Comparison of ENCODE assay signal across 15 mouse cellular contexts in genomic region chr5:144411702-144412101, GRCm38 (mm10). TPM values are rescaled to one million over a fixed set of nuclear protein-coding genes. Genes with fewer than 3 reads are reported as not detected.
A peak's percentile ranks its signal among the peaks of the same experiment; 100 is the strongest.
DNase-seq lines count a peak whose midpoint lies in the region; ATAC-seq and TF ChIP-seq lines count a peak whose summit lies in the region.
"Had no signal": no experiment of that assay in that cellular context is flagged by ENCODE, and none has a peak within 500 bp of the region (broad histone marks: within the 10 kb centered on the region; RNA-seq: fewer than 3 reads in every experiment).

No protein-coding gene starts in this region.

- H3K9ac ChIP-seq in forebrain, embryonic 14.5 days (ENCODE audit: low read length), result no peak overlapping the region
- H3K9ac ChIP-seq in forebrain, embryonic 11.5 days (ENCODE audit: low read length), result no peak overlapping the region
- no peak overlapping the region for H3K9ac ChIP-seq in midbrain, embryonic 14.5 days (replicated peaks; ENCODE audit: low read length)
- H3K9ac ChIP-seq in forebrain, postnatal 0 days, result no peak overlapping the region
- H3K9ac ChIP-seq: embryonic facial prominence, embryonic 12.5 days; limb, embryonic 12.5 days had no signal

- TF ChIP-seq CTCF in forebrain, postnatal 0 days (IDR thresholded peaks at IDR 0.05; ENCODE audit: low read depth), result no peak

- 20% methylated on average over 5 of the region's 5 CpGs for WGBS in forebrain, embryonic 14.5 days
- 70% methylated on average over 5 of the region's 5 CpGs for WGBS in forebrain, embryonic 11.5 days
- 39% methylated on average over 5 of the region's 5 CpGs for WGBS in midbrain, embryonic 14.5 days
- WGBS in midbrain, embryonic 10.5 days, result 69% methylated on average over 5 of the region's 5 CpGs
- 15% methylated on average over 5 of the region's 5 CpGs for WGBS in forebrain, postnatal 0 days

- H3K4me2 ChIP-seq in forebrain, embryonic 14.5 days (ENCODE audit: low read length), result no peak overlapping the region
- no peak overlapping the region for H3K4me2 ChIP-seq in forebrain, embryonic 11.5 days (ENCODE audit: low read depth, low read length, severe bottlenecking)
- H3K4me2 ChIP-seq in midbrain, embryonic 14.5 days (ENCODE audit: low read length), result no peak overlapping the region
- no peak overlapping the region for H3K4me2 ChIP-seq in forebrain, postnatal 0 days (ENCODE audit: low read depth)
- H3K4me2 ChIP-seq: embryonic facial prominence, embryonic 12.5 days; limb, embryonic 12.5 days had no signal

- H3K9me3 ChIP-seq in forebrain, embryonic 14.5 days (replicated peaks; ENCODE audit: control insufficient read depth, low read length), result no peaks in the 10 kb centered on the region
- H3K9me3 ChIP-seq in forebrain, embryonic 11.5 days (ENCODE audit: control insufficient read depth, low read length), result no peaks in the 10 kb centered on the region
- H3K9me3 ChIP-seq in midbrain, embryonic 14.5 days (ENCODE audit: control insufficient read depth, low read length), result no peaks in the 10 kb centered on the region
- no peaks in the 10 kb centered on the region for H3K9me3 ChIP-seq in midbrain, embryonic 10.5 days (replicated peaks)
- no peaks in the 10 kb centered on the region for H3K9me3 ChIP-seq in forebrain, postnatal 0 days (ENCODE audit: low read length)
- H3K9me3 ChIP-seq: embryonic facial prominence, embryonic 12.5 days; limb, embryonic 12.5 days had no signal

- no peak overlapping the region for H3K4me3 ChIP-seq in forebrain, embryonic 14.5 days (ENCODE audit: low read depth, low read length)
- no peak overlapping the region for H3K4me3 ChIP-seq in forebrain, embryonic 11.5 days (ENCODE audit: low read depth, low read length)
- no peak overlapping the region for H3K4me3 ChIP-seq in midbrain, embryonic 14.5 days (replicated peaks; ENCODE audit: low read depth, low read length)
- no peak overlapping the region for H3K4me3 ChIP-seq in midbrain, embryonic 10.5 days
- no peak overlapping the region for H3K4me3 ChIP-seq in forebrain, postnatal 0 days (ENCODE audit: low read depth, low read length)
- H3K4me3 ChIP-seq: embryonic facial prominence, embryonic 12.5 days; heart, adult 2 months; left cerebral cortex, adult 2 months; limb, embryonic 12.5 days had no signal

- H3K27me3 ChIP-seq in forebrain, embryonic 14.5 days (replicated peaks; ENCODE audit: control insufficient read depth, insufficient read depth, low read length), result no peaks in the 10 kb centered on the region
- H3K27me3 ChIP-seq in forebrain, embryonic 11.5 days (ENCODE audit: control insufficient read depth, insufficient read depth, low read length), result no peaks in the 10 kb centered on the region
- no peaks in the 10 kb centered on the region for H3K27me3 ChIP-seq in midbrain, embryonic 14.5 days (ENCODE audit: control insufficient read depth, insufficient read depth, low read length)
- no peaks in the 10 kb centered on the region for H3K27me3 ChIP-seq in midbrain, embryonic 10.5 days (ENCODE audit: low read depth, poor library complexity, severe bottlenecking)
- H3K27me3 ChIP-seq in forebrain, postnatal 0 days (ENCODE audit: insufficient read depth, low read length), result no peaks in the 10 kb centered on the region
- H3K27me3 ChIP-seq: embryonic facial prominence, embryonic 12.5 days; limb, embryonic 12.5 days had no signal

- H3K27ac ChIP-seq in forebrain, embryonic 14.5 days (ENCODE audit: low read depth, low read length), result no peak overlapping the region
- no peak overlapping the region for H3K27ac ChIP-seq in forebrain, embryonic 11.5 days (ENCODE audit: low read depth, low read length)
- H3K27ac ChIP-seq in midbrain, embryonic 14.5 days (replicated peaks; ENCODE audit: low read depth, low read length), result no peak overlapping the region; the same call in 1 of the 2 replicates
- H3K27ac ChIP-seq in midbrain, embryonic 10.5 days (replicated peaks), result no peak overlapping the region
- 0 out of 2 replicates have a peak overlapping the region, but pooled peaks have one; percentile 10 for H3K27ac ChIP-seq in forebrain, postnatal 0 days (ENCODE audit: low read depth, low read length)
- H3K27ac ChIP-seq: embryonic facial prominence, embryonic 12.5 days; heart, adult 2 months; left cerebral cortex, adult 2 months; limb, embryonic 12.5 days had no signal

- H3K36me3 ChIP-seq in forebrain, embryonic 14.5 days (ENCODE audit: control insufficient read depth, insufficient read depth, low read length), result no peaks in the 10 kb centered on the region
- no peaks in the 10 kb centered on the region for H3K36me3 ChIP-seq in forebrain, embryonic 11.5 days (ENCODE audit: control insufficient read depth, insufficient read depth, low read length)
- H3K36me3 ChIP-seq in midbrain, embryonic 14.5 days (ENCODE audit: control insufficient read depth, insufficient read depth, low read length), result no peaks in the 10 kb centered on the region
- H3K36me3 ChIP-seq in midbrain, embryonic 10.5 days, result no peaks in the 10 kb centered on the region
- H3K36me3 ChIP-seq in forebrain, postnatal 0 days (ENCODE audit: insufficient read depth), result no peaks in the 10 kb centered on the region
- H3K36me3 ChIP-seq: embryonic facial prominence, embryonic 12.5 days; limb, embryonic 12.5 days had no signal

- ATAC-seq in forebrain, embryonic 14.5 days, result peak; percentile 54
- no peak for ATAC-seq in forebrain, embryonic 11.5 days (replicated peaks; ENCODE audit: low FRiP score)
- ATAC-seq in midbrain, embryonic 14.5 days (ENCODE audit: low FRiP score, low TSS enrichment), result 0 out of 2 replicates have a peak, but pooled peaks have one; percentile 24
- peak; percentile 60 for ATAC-seq in forebrain, postnatal 0 days

- no peaks in the 10 kb centered on the region for H3K4me1 ChIP-seq in forebrain, embryonic 14.5 days (ENCODE audit: control insufficient read depth, insufficient read depth, low read length)
- no peaks in the 10 kb centered on the region for H3K4me1 ChIP-seq in forebrain, embryonic 11.5 days (replicated peaks; ENCODE audit: control insufficient read depth, insufficient read depth, low read length)
- H3K4me1 ChIP-seq in midbrain, embryonic 14.5 days (ENCODE audit: control insufficient read depth, insufficient read depth, low read length), result peaks cover 8% of the 10 kb centered on the region
- H3K4me1 ChIP-seq in midbrain, embryonic 10.5 days, result peaks cover 7% of the 10 kb centered on the region; the same call in 1 of the 2 replicates
- no peaks in the 10 kb centered on the region; the same call in 1 of the 2 replicates for H3K4me1 ChIP-seq in forebrain, postnatal 0 days (ENCODE audit: insufficient read depth)
- H3K4me1 ChIP-seq: embryonic facial prominence, embryonic 12.5 days; limb, embryonic 12.5 days had no signal

- peak; percentile 68 for DNase-seq in forebrain, embryonic 14.5 days (ENCODE audit: low spot score)
- no peak for DNase-seq in forebrain, embryonic 11.5 days (ENCODE audit: low spot score)
- peak; percentile 56 for DNase-seq in midbrain, embryonic 14.5 days
- no peak for DNase-seq in midbrain, embryonic 10.5 days (ENCODE audit: low spot score)
- peak; percentile 82 for DNase-seq in adrenal gland, adult 2 months
- DNase-seq in forebrain, postnatal 0 days, result peak; percentile 51
- DNase-seq in kidney, adult 8-10 months, result no peak
- DNase-seq in layer of hippocampus, adult 8-10 months (ENCODE audit: low spot score in 2 of 2), result no peak
- DNase-seq: heart, adult 2 months; lung, postnatal 36 days; thymus, adult 18-20 months had no signal

RNA-seq across cellular contexts. Expression of gene Baiap2l1, which starts 53.8 kb away (rescaled TPM):
- polyA plus RNA-seq in forebrain, embryonic 14.5 days (2014; fragmentation: Nextera tagmentation; extraction: Ambion mirVana), result 0.81 and 1.1 TPM in 2 replicates
- 4.1 and 4.2 TPM in 2 replicates for polyA plus RNA-seq in forebrain, embryonic 11.5 days (2014; fragmentation: Nextera tagmentation; extraction: Ambion mirVana)
- 0.78 and 1.1 TPM in 2 replicates for polyA plus RNA-seq in midbrain, embryonic 14.5 days (2014; fragmentation: Nextera tagmentation; extraction: Ambion mirVana)
- 2.8 and 3.9 TPM in 2 replicates for polyA plus RNA-seq in midbrain, embryonic 10.5 days (2016; fragmentation: Nextera tagmentation; extraction: Ambion mirVana)
- 1 to 10 TPM; 8.5 to 8.6 TPM for total RNA-seq in adrenal gland, adult 2 months (2021)
- 5.6 and 6.9 TPM in 2 replicates for polyA plus RNA-seq in adrenal gland, adult 2 months (2012; rRNA removed)
- 0.10 and 0.23 TPM in 2 replicates for total RNA-seq in forebrain, postnatal 0 days (2014; rRNA removed)
- 0.72 and 0.93 TPM in 2 replicates for polyA plus RNA-seq in forebrain, postnatal 0 days (2015; fragmentation: Nextera tagmentation; extraction: Ambion mirVana)
- 1 to 10 TPM in 2 of 4 experiments, under 1 TPM in 2; 0.61 to 1.3 (median 0.89) TPM for total RNA-seq in layer of hippocampus, adult 8-10 months (2022)
- total RNA-seq: neutrophil, adult 5-6 weeks had no signal

Comparison
In these comparisons a context has a peak if more than half of its experiments do, and no peak if none do; other contexts are left out.
1. DNase-seq: peak in forebrain, embryonic 14.5 days (single experiment), midbrain, embryonic 14.5 days (single experiment), adrenal gland, adult 2 months (single experiment) and forebrain, postnatal 0 days (single experiment); none in forebrain, embryonic 11.5 days (single experiment), midbrain, embryonic 10.5 days (single experiment), kidney, adult 8-10 months (0 of 2) and layer of hippocampus, adult 8-10 months (0 of 2).